Mouse (Mus musculus): ENCODE results near the gene Astn2.

Gene Astn2

DNA sequence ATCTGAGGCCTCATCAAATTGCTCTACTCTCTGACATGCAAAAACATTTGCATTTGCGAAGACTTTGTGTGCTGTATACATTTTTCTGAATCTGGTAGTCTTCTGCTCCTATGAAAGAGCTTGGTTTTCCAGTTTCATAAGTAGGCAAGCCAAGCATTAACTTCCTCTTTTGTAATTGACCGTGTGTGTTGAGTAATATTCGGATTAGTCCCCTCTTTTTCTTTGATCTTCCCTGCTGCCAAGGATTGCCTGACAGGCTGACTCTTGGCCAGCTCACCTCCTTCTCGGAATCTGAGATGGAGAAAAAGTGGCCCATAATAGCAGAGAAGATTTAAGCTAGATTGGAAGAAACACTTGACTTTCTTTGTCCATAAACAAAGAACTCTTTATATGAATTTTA, 838.9 kb downstream of the Astn2 start:
- DNase-seq (ENCODE audit: low spot score in 2 of 2): no peak

DNA sequence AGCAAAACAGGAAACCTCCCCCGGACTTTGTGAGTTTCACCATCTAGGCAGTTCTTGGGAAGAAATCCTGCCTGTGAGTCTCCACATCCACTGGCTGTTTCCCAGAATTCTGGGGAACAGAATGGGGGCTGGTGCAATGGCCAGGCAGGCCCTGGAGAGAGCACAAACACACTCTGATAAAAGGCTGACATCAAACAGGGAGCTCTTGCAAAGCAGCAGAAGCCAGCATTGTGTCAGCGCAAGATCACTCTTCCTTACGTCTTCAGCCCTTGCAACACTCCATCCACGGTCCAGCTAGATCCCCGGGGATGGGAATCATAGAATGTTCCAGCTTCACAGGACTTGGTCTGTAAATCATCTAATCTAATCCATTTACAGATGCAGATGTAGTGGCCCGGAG, 855.9 kb downstream of the Astn2 start:
- DNase-seq (ENCODE audit: low spot score in 2 of 2): peak in 1 of 2 experiments; percentile 20

DNA sequence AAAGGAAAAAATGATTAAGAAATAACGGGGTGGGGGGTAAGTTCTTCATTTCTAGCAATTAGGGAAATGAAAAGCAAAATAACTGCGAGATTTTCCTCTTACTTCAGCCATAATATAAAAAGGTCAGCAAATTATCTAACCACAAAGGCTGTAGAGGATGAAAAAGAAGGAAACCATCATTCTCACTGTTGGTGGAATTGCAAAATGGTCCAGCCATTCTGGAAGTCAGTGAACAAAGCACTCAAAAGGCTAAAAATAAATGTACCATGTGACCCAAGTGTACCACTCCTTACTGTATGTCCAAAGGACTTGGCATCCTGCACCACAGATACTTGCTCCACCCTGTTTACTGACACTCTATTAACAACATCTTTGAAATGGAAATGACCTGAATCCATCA, 858.8 kb downstream of the Astn2 start:
- no peak for DNase-seq (ENCODE audit: low spot score in 2 of 2)

DNA sequence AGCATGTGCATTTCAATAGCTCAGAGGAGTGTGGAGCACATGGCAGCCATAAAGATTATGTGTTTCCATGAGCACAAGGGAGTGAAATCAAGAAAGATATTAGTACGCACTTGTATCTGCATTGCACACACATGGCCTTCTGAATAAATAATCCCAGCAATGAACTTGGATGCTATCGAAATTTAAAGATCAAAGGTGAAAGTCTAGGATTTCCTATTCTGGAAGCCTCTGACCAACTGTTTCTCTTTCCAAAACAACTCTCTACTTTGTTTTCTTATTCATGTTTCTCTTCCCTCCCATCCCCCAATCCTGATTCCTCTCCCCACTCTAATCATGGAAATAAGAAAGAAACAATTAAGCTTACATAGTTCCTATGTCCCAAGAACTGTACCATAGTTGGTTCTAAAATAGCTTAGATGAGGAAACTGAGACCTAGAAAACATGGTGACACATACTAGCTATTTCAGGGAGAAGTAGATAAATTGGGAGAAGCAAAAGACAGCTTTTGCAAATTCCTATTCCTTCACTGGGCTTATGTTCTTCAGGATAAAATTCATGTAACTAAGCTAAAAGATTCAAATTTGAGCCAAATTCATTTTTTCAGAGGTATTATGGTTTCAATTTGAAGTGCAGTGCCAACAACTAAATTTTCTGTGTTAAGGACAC, 872.2 kb downstream of the Astn2 start:
- DNase-seq (ENCODE audit: low spot score in 2 of 2): no peak

DNA sequence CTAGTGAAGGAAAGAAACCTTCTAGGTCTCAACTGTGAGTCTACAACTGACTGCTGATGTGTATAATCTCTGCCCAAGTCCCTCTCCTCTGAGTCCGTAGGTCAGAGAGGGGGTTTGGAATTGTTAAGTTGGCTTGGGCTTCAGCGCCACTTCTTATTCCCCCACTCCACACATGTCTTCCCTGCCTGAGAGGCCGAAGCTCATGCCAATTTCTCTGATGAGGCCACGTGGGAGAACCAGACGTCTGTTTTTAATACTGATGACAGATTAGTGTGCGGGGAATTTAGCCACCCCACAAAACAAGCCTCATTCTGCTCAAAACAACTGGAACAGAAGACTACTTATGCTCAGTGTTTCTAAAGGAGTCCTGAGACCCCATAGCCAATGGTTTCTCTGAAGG, 872.8 kb downstream of the Astn2 start:
- no peak for DNase-seq (ENCODE audit: low spot score in 2 of 2)

DNA sequence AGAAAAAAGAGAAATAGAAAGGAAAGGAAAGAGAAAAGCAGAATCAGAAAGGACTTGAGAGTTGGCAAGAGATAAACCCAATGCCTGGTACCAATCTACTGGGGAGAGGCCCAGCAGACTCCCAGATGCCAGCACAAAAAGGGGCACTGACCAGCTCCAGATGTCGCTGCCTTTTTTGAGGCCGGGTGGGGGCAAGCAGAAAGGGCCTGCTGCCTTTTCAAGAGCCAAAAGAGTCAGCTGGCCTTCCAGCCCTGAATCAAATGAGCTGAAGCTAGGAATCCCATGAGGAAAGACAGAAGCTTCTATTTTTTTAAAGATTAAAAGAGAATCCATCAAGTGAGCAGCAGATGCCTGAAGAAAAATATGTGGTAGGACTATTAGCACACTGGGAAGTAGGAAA, 873.5 kb downstream of the Astn2 start:
- no peak for DNase-seq (ENCODE audit: low spot score in 2 of 2)

DNA sequence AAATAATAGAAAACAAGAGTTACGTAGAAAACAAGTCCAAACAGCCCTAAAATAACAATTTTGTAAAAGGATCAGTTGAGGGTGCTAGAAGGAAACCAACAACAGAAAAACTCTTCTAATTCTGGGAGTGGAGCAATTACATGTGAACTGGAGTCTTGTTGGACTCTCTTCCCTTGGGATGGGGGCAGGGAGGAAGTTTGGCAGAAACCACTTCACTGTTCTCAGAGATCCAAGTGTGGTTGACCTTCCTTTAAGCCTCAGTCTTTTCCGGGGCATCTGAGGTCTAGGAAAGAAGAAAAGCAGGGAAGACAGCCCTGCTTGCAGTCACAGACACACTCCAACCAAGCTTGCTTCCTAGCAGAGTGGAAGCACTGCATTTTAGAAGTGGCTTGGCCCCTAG, 896.3 kb downstream of the Astn2 start:
- DNase-seq (ENCODE audit: low spot score in 2 of 2): no peak

DNA sequence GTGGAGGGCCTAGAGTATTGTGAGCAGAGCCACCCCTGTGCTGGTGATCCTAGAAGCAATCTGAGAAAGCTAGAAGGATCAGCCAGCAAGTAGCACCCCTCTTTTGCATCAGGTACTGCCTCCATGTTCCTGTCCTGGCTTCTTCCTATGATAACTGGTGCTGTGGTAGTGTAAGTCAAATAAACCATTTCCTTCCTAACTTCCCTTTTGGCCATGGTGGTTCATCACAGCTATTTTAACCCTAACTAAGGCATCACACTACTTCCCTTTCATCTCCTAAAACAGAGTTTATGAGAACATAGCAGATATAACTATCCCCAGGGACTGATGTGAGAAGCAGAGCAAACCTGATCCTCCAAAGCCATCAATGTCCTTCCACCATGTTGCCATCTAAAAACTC, 897.5 kb downstream of the Astn2 start:
- no peak for DNase-seq (ENCODE audit: low spot score in 2 of 2)

DNA sequence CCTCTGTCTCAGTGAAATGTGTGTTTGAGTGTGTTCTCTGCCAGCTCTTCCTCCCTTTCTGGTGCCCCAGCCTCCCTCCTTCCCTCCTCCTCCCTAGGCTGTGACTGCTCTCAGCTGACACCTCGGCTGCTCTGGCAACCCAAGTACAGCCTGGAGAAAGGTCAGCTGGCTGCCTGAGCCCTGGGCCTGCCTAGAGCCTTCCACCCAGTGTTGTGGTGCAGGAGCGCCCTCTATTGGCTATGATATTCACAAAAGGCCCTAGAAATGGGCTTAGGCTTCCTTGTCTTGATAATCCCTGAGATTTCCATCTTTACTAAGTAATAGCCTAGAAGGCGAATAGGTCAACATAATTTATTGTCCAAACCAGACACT, 908.0 kb downstream of the Astn2 start:
- DNase-seq (ENCODE audit: low spot score in 2 of 2): peak; percentile 84 to 85

DNA sequence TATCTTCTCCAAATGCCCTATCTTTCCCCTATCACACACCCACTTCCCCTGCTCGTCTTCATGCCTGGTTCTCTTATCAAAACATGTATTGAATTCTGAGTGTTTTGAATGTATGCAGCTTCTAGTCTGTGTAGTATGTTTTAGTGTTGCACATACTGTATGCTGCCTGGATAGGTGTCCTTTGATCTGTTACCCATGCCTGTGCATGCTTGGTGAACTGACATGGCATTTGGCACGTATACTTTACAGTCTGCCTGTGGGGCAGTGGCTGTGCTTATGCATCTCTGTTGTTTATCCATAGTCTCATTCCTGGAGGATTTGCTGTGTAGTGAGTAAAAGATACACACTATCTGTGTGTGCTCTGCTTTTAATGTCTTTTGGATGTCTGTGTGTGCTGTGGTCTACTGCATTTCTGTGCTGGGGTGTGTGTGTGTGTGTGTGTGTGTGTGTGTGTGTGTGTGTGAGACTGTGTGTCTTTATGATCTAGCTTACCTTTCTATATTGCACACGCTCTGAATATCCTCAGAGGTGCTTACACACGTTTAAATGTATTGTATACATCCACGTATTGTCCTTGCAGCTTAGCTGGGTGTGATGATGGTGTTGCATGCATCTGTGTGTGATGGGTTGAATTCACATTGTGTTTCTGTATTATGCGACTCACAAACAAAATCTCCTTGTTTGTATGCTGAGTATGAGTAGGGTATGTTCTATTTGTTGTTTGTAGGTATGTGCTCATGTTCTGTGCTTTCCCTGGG, 908.5 kb downstream of the Astn2 start:
- no peak for DNase-seq (ENCODE audit: low spot score in 2 of 2)

DNA sequence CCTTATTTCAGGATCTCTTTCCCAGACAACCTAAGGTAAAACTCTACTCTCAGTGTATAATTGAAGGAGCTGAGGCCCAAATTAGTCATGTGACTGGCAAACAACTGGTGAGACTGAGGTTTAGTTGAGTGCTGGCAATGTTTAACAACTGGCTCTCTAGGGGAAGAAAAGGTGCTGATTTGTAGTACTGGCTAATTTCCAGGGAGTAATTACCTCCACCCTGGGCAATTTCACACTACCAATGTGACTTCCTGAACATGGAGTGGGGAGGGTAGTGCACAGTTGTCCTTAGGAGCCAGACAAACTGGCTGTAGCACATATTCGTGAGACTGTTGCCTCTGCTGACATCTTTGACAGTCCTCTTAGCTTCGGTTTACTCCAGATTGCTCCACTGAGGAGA, 912.9 kb downstream of the Astn2 start:
- no peak for DNase-seq (ENCODE audit: low spot score in 2 of 2)

DNA sequence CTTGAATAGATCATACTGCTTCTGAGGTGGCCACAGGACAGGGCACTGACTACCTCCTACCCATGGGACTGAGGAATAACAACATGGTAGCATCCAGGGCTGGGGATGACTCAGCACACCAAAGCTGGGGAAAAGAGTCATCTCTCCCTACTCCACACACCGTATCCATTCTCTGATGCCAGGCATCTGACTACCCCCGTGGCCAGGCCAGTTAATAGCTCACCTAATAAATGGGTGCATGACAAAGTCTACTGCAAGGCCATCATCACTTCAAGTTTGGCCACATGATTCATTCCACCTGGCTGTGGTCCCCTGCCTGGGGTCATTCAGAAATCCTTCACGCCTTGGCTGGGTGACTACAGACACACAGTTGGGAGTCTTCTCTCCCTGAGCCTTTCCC, 914.7 kb downstream of the Astn2 start:
- no peak for DNase-seq (ENCODE audit: low spot score in 2 of 2)

DNA sequence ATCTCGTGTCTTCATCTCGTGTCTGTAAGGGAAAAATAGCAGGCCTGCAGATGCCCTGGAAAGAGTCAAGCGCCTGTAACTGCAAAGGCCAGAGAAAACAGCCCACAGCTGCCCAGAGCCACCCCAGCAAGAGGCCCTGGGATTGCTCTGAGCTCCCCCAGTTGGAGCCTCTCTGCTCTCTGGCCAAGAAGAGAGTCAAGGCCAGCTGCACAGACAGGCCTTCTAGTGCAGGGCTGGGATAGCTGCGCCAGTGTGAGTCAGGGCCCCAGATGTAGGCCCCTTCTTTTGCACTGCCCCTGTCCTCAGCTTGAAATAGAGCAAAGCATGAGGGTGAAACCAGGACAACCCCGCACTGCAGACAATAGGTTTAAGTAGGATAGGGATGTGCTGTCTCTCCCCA, 922.8 kb downstream of the Astn2 start:
- DNase-seq (ENCODE audit: low spot score in 2 of 2): peak; percentile 54 to 61

DNA sequence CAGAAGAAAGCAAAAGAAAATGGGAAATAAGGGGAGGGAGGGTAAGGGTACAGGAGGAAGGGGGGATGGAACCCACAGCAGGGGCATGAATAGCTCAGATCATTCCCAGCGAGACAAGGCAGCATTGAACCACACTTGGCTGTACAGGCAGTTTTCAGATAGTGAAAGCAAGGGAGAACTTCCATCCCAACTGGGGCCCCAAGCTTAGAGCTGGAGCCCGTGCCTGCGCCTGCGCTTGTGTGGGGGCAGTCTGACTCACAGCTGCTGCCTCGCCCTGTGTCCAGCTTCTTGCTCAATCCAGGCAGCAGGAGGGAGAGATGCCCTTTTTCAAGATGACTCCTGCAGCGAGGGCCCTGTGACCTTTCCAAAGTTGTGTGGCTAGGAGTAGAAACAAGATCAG, 927.3 kb downstream of the Astn2 start:
- DNase-seq (ENCODE audit: low spot score in 2 of 2): peak; percentile 67 to 69

DNA sequence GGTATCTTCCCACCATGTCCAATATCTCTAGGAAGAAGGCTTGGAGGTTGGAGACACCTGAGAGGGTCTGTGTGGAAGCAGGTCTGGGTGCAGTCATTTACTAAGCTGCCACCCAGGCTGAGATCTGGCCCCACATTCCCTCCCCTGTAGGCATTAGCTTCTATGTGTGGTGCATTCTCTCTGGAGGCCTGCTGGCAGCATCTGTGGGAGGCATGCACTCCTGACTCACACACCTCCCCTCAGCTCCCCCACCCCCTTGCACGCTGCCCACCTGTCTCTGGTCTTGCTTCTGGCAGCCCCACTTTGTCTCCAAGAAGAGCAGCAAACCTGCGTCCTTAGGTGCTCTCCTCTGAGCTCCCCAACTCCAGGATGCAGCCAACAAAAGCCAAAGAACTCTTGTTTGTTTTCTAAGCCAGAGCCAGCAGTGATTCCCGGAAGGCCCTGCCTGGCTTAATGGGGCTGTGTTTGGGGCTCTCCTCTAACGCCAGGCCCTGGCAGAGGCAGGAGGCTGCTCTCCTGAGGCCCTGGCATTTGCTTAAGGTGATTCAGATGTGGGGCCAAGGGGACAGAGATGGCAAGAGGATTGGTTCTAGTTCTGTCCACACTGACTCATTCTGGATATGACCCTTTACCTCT, 928.4 kb downstream of the Astn2 start:
- DNase-seq (ENCODE audit: low spot score in 2 of 2): no peak

DNA sequence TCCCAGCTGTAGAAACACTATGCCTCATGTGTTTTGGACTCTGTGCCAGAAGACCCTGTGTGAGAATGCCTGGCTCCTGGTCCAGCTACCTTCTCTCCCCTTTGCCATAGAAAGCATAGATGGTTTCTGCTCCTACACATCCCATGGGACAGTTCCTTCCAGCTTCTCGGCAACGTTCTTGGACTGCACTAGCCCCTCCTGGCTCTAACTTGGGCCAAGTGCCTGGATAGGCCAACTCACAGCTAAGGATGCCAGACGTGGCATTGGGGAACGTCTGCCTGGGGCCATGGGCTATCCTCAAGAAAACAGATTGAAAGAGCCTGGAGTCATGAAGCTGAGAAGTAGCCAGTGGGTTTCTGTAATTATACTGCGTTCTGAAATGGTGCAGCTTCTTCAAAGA, 931.3 kb downstream of the Astn2 start:
- DNase-seq (ENCODE audit: low spot score in 2 of 2): no peak

DNA sequence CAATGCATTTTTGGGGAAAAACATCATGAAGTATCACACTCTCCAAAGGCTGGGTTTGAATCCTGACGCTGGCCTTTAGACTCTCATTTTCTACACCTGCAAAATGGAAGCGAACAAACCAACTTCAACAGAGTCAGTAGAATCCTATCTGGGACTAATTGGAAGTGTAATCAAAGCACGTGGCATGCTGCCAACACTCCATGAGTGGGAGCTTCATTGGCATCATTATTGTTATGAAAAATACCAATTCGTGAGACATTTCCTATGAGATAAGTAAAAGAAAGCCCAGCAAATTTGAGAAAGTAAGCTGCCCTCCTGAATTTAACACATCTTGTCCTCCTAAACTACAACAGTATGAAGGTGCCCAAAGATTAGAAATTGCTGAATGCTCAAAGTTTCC, 955.2 kb downstream of the Astn2 start:
- no peak for DNase-seq (ENCODE audit: low spot score in 2 of 2)

DNA sequence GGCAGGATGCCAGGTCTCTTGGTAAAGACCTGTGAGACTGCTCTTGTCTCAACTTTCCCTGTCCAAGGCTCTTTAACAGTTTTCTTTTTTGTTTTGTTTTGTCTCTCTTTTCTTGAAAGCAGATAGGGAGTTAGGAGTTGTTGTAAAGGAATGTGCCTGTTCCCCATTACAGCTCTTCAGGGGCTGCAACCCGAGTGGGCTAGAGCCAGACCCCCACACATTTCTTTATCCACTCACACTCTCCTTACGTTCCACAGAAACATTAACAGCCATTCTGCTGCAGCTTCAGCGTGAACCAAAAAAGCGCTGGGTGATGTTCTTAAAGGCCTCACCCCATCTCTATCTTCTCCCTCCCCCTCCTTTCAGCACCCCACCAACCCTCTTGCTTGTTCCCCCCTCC, 962.7 kb downstream of the Astn2 start:
- no peak for DNase-seq (ENCODE audit: low spot score in 2 of 2)

DNA sequence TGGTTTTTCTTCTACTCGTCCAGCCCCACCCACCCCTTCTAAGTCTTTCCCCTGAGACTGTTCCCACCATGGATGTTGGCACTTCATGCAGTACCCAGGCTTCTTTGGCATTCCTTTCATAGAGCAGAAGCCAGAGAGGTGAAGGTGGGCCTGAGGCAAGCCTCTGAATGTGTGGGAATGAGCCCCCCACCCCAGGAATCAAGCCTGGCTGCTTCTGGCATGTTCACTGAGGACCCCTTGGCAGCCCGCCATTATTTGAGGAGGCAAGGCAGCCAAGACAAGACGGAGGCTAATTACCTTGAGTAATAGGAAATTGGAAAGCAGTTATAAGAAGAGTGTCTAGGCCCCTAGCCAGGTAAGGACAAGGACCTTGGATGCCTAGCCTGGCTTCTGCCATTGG, 973.6 kb downstream of the Astn2 start:
- no peak for DNase-seq (ENCODE audit: low spot score in 2 of 2)

DNA sequence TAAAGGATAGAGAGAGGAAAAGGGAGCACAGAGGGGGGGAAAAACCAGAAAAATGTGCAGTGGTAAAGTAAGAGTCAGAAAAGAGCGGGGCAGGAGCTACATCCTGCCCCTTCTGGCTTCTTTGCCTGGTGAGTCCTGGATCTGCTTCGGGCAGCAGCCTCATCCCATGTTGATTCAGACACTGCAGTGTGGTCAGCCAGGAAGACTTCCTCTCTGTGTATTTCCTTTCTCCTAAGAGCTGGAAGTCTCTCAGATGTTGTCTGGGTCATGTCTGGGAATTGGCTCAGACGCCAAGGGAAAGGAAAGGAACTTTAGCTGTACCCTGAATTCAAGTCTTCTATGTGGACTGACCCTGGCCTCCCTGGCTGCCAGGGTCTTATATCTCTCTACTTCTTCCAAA, 976.9 kb downstream of the Astn2 start:
- no peak for DNase-seq (ENCODE audit: low spot score in 2 of 2)

DNA sequence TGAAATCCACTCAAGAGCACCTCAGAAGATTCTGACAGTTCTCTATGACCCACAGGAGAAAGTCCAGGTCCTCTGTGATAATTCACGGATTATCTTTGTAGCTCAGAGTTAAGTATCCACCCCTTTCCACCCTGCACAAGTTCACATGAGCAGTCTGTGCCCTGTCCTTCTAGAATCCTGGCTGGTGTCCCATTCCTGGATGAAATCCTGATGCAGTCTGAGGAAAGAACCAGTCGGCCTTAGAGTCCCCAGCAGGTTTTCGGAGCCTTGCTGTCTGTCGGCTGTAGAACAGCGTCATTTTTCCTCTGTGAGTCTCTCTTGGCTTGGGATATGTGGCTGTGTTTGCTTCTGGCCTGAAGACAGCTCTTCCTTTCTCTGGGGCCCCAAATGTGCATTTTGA, 978.0 kb downstream of the Astn2 start:
- DNase-seq (ENCODE audit: low spot score in 2 of 2): no peak

DNA sequence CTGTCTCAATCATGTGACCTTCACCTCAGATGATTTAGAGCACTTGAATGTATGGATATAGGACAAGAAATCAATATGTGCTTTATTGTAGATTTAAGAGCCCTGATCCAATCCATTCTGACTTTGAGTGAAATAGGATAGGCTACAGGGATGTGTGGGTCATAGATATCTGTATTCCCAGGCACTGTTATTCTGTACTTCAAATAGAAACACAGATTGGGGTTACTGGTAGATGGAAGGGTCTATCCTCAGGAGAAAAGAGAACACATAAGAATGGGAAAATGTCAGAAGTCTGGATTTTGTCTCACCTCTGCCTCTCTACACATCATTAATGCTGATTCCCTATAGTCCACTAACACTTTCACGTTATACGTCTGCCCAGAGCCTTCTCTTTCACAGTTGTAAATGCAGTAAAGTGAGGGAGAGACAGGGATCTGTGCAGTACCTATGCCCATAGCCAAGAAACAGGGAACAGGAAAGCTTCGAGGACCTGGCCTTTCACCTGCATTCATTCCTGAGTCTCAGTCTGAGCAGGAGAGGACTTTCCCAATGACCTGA, 981.3 kb downstream of the Astn2 start:
- DNase-seq (ENCODE audit: low spot score in 2 of 2): no peak

DNA sequence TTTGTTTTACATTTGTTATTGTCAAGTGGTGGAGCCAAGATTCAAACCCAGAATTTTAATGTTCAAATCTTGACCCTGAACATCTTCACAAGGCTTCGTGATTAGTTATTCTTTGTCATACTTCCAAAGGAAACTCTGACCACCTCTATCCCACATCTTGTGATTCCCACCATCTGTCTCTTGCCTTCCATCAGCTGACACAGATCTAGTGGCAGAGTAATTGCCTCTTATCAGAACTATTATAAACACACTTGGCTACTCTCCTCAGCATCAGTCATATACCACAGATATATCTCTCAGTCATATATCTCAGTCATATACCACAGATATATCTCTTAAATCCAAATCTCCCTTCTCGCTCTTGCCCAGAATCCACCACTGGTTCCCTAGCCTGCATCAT, 983.1 kb downstream of the Astn2 start:
- DNase-seq (ENCODE audit: low spot score in 2 of 2): no peak

All from urinary bladder, postnatal 4 days (tissue).